Mouse (Mus musculus) midbrain, postnatal 0 days (tissue): Measurements from ENCODE around the gene Gm10160. TPM values are rescaled to one million over a fixed set of nuclear protein-coding genes. Genes with fewer than 3 reads are reported as not detected.

ENCODE experiments used
- ATAC-seq: fragments of 200-750 bp; cut with Nextera tagmentation; 2 replicates; pipeline ENCODE4 v1.8.0; 2017; ENCODE audit warnings: moderate number of reproducible peaks, mild to moderate bottlenecking, moderate TSS enrichment, moderate library complexity; ENCODE audit not compliant: low FRiP score
- DNase-seq: peaks from one replicate; pipeline ENCODE4 v3.0.0-alpha.2; 2015; ENCODE audit warnings: low spot score
- H3K27ac ChIP-seq: fragments of 300-500 bp; sonication (generic); 2 replicates; pipeline ENCODE4 v1.5.1; 2014; ENCODE audit warnings: low read depth, mild to moderate bottlenecking, low read length, mixed read lengths
- H3K27me3 ChIP-seq: fragments of 300-500 bp; sonication (generic); 2 replicates; pipeline ENCODE4 v1.6.1; 2014; ENCODE audit warnings: low read length, control low read depth, mixed read lengths; ENCODE audit not compliant: insufficient read depth
- H3K36me3 ChIP-seq: fragments of 300-500 bp; sonication (generic); 2 replicates; pipeline ENCODE4 v1.6.1; 2014; ENCODE audit warnings: low read length, control low read depth, mixed read lengths; ENCODE audit not compliant: insufficient read depth
- H3K4me1 ChIP-seq: fragments of 300-500 bp; sonication (generic); 2 replicates; pipeline ENCODE4 v1.6.1; 2014; ENCODE audit warnings: mild to moderate bottlenecking, control low read depth, antibody characterized with exemption, low read length, mixed read lengths; ENCODE audit not compliant: insufficient read depth
- H3K4me2 ChIP-seq: fragments of 300-500 bp; sonication (generic); 2 replicates; pipeline ENCODE4 v1.6.1; 2014; ENCODE audit warnings: low read depth, mild to moderate bottlenecking, low read length, mixed read lengths; ENCODE audit not compliant: poor library complexity, severe bottlenecking
- H3K4me3 ChIP-seq: fragments of 300-500 bp; sonication (generic); 2 replicates; pipeline ENCODE4 v1.5.1; 2014; ENCODE audit warnings: low read depth, mild to moderate bottlenecking, low read length, moderate library complexity
- H3K9ac ChIP-seq: fragments of 300-500 bp; sonication (generic); replicated peaks from 2 replicates; pipeline ENCODE4 v1.6.1; 2014; ENCODE audit warnings: mild to moderate bottlenecking, low read length, moderate library complexity, mixed read lengths; ENCODE audit not compliant: poor library complexity, severe bottlenecking
- H3K9me3 ChIP-seq: fragments of 300-500 bp; sonication (generic); 2 replicates; pipeline ENCODE4 v1.6.1; 2016; ENCODE audit warnings: low read length, control low read depth
- CTCF ChIP-seq: IDR thresholded peaks from 2 replicates; pipeline ENCODE4 v1.5.1; 2016; ENCODE audit warnings: antibody characterized with exemption, mild to moderate bottlenecking
- WGBS: fragments of 180-500 bp; shearing (Covaris S2); extraction: QIAGEN DNeasy Blood & Tissue Kit; methylation state at CpG from one replicate; pipeline ENCODE4 v1.1.7; 2014; 5-methylcytosine and 5-hydroxymethylcytosine counted together
- polyA plus RNA-seq: library from polyadenylated mRNA; unstranded; fragments of >200 nt; fragmentation: Nextera tagmentation; extraction: Ambion mirVana; gene quantifications from 2 replicates; pipeline ENCODE4 v1.2.1, GENCODE M21; 2015
- total RNA-seq: library from RNA; depleted of rRNA; stranded (reverse); fragments of >200 nt; gene quantifications from 2 replicates; pipeline ENCODE4 v1.2.3, GENCODE M21; 2014; rRNA removed

The Gm10160 gene
- not detected in 2 replicates for total RNA-seq
- polyA plus RNA-seq, result not detected in 2 replicates

- WGBS, result 80% methylated on average over 1 of the region's 1 CpGs
- no peak within 1 kb of the TSS for H3K4me3 ChIP-seq
- TF ChIP-seq CTCF, result no peak
- no peaks in the 10 kb centered on the region for H3K9me3 ChIP-seq
- H3K27ac ChIP-seq, result no peak within 1 kb of the TSS
- DNase-seq, result no peak
- no peaks in the 10 kb centered on the region for H3K36me3 ChIP-seq
- peaks cover 4% of the 10 kb centered on the region; the same call in 1 of the 2 replicates for H3K4me1 ChIP-seq
- H3K9ac ChIP-seq, result no peak within 1 kb of the TSS
- no peaks in the 10 kb centered on the region for H3K27me3 ChIP-seq
- ATAC-seq, result no peak
- no peak within 1 kb of the TSS for H3K4me2 ChIP-seq
These were observed at the start of gene Gm10160 for GRCm38 (mm10) chr7:81855694-81856093. Gm10160 (minus strand) TSS chr7:81855794.

- Histone ChIP-seq H3K27ac (no peak overlapping the region), H3K4me3 (no peak overlapping the region), H3K9me3 (no peaks in the 10 kb centered on the region), H3K4me1 (no peaks in the 10 kb centered on the region), H3K27me3 (no peaks in the 10 kb centered on the region), H3K9ac (no peak overlapping the region), H3K36me3 (no peaks in the 10 kb centered on the region), H3K4me2 (no peak overlapping the region)
- DNase-seq (no peak), ATAC-seq (no peak)
- 91% methylated on average over 2 of the region's 2 CpGs for WGBS
- no peak for TF ChIP-seq CTCF
These were observed 49.3 kb upstream of the Gm10160 start for GRCm38 (mm10) chr7:81904926-81905325.

GRCm38 (mm10) chr7:81904094-81904493 lies 48.5 kb upstream of the Gm10160 start:
- Histone ChIP-seq H3K4me1 (no peaks in the 10 kb centered on the region), H3K4me3 (no peak overlapping the region), H3K9me3 (no peaks in the 10 kb centered on the region), H3K27ac (no peak overlapping the region), H3K9ac (no peak overlapping the region), H3K27me3 (no peaks in the 10 kb centered on the region), H3K36me3 (peaks cover 4% of the 10 kb centered on the region; the same call in 1 of the 2 replicates), H3K4me2 (no peak overlapping the region)
- ATAC-seq, result no peak
- TF ChIP-seq CTCF, result no peak
- 61% methylated on average over 4 of the region's 4 CpGs for WGBS
- DNase-seq, result peak; percentile 6

GRCm38 (mm10) chr7:81899361-81899760 lies 43.8 kb upstream of the Gm10160 start:
- Histone ChIP-seq H3K9ac (no peak overlapping the region), H3K27me3 (no peaks in the 10 kb centered on the region), H3K9me3 (no peaks in the 10 kb centered on the region), H3K36me3 (peaks cover 9% of the 10 kb centered on the region; the same call in 1 of the 2 replicates), H3K4me1 (no peaks in the 10 kb centered on the region), H3K4me2 (no peak overlapping the region), H3K4me3 (no peak overlapping the region), H3K27ac (no peak overlapping the region)
- WGBS, result 87% methylated on average over 11 of the region's 11 CpGs
- TF ChIP-seq CTCF, result no peak
- no peak for DNase-seq
- no peak for ATAC-seq

GRCm38 (mm10) chr7:81885128-81885527 lies 29.5 kb upstream of the Gm10160 start:
- TF ChIP-seq CTCF, result no peak
- ATAC-seq, result no peak
- no peak overlapping the region for H3K27ac ChIP-seq
- no peaks in the 10 kb centered on the region for H3K9me3 ChIP-seq
- no peaks in the 10 kb centered on the region for H3K4me1 ChIP-seq
- peaks cover 7% of the 10 kb centered on the region; the same call in 1 of the 2 replicates for H3K36me3 ChIP-seq
- H3K4me2 ChIP-seq, result no peak overlapping the region
- H3K9ac ChIP-seq, result no peak overlapping the region
- WGBS, result 64% methylated on average over 4 of the region's 4 CpGs
- H3K4me3 ChIP-seq, result no peak overlapping the region
- DNase-seq, result no peak
- H3K27me3 ChIP-seq, result no peaks in the 10 kb centered on the region

GRCm38 (mm10) chr7:81881600-81881999 lies 26.0 kb upstream of the Gm10160 start:
- Histone ChIP-seq H3K4me2 (no peak overlapping the region), H3K27me3 (no peaks in the 10 kb centered on the region), H3K4me3 (no peak overlapping the region), H3K9ac (no peak overlapping the region), H3K36me3 (peaks cover 4% of the 10 kb centered on the region; the same call in 1 of the 2 replicates), H3K27ac (no peak overlapping the region), H3K4me1 (no peaks in the 10 kb centered on the region), H3K9me3 (no peaks in the 10 kb centered on the region)
- peak; percentile 61 for DNase-seq
- no peak for ATAC-seq
- WGBS, result 64% methylated on average over 3 of the region's 3 CpGs
- no peak for TF ChIP-seq CTCF
